Mouse (Mus musculus): ENCODE measurements around the gene Slc39a3.

Gene Slc39a3

GRCm38 (mm10) chr10:81041458-81042175 is 4.4 kb upstream of the Slc39a3 start:
- DNase-seq, result peak; percentile 80

- peak; percentile 22 for DNase-seq
These were observed 975 bp downstream of the Slc39a3 start for GRCm38 (mm10) chr10:81036251-81036650.

GRCm38 (mm10) chr10:81033586-81033985 is 3.6 kb downstream of the Slc39a3 start:
- DNase-seq, result no peak

- no peak for DNase-seq
These were observed 8.2 kb downstream of the Slc39a3 start for GRCm38 (mm10) chr10:81029031-81029430.

GRCm38 (mm10) chr10:81028219-81028618 is 9.0 kb downstream of the Slc39a3 start:
- DNase-seq, result no peak

- no peak for DNase-seq
These were observed 9.9 kb downstream of the Slc39a3 start for GRCm38 (mm10) chr10:81027331-81027730.

- no peak for DNase-seq
These were observed 10.4 kb downstream of the Slc39a3 start for GRCm38 (mm10) chr10:81026857-81027256.

- DNase-seq, result no peak
These were observed 11.5 kb downstream of the Slc39a3 start, which contains the start of gene Diras1 for GRCm38 (mm10) chr10:81025639-81026275. TSS of gene Diras1 (minus strand) at chr10:81025662.

- no peak for DNase-seq
These were observed 12.1 kb downstream of the Slc39a3 start for GRCm38 (mm10) chr10:81025047-81025621.

- DNase-seq, result no peak
These were observed 12.8 kb downstream of the Slc39a3 start for GRCm38 (mm10) chr10:81024346-81024937.

GRCm38 (mm10) chr10:81022744-81023143 is 14.5 kb downstream of the Slc39a3 start:
- no peak for DNase-seq

GRCm38 (mm10) chr10:81021547-81022110 is 15.6 kb downstream of the Slc39a3 start:
- DNase-seq, result no peak

- no peak for DNase-seq
These were observed 17.0 kb downstream of the Slc39a3 start for GRCm38 (mm10) chr10:81020207-81020606.

GRCm38 (mm10) chr10:81019687-81020086 is 17.5 kb downstream of the Slc39a3 start:
- DNase-seq, result no peak

GRCm38 (mm10) chr10:81018326-81018725 is 18.9 kb downstream of the Slc39a3 start:
- DNase-seq, result peak; percentile 30

GRCm38 (mm10) chr10:81016645-81017044 is 20.6 kb downstream of the Slc39a3 start:
- peak; percentile 77 for DNase-seq

GRCm38 (mm10) chr10:81015666-81016065 is 21.6 kb downstream of the Slc39a3 start:
- no peak for DNase-seq

- DNase-seq, result peak; percentile 92
These were observed 22.5 kb downstream of the Slc39a3 start, which contains the start of gene Gng7 for GRCm38 (mm10) chr10:81014393-81015384. TSS of gene Gng7 (minus strand) at chr10:81014945.

- no peak for DNase-seq
These were observed 26.4 kb downstream of the Slc39a3 start for GRCm38 (mm10) chr10:81010851-81011250.

- DNase-seq, result no peak
These were observed 30.0 kb downstream of the Slc39a3 start for GRCm38 (mm10) chr10:81007240-81007639.

GRCm38 (mm10) chr10:81006005-81006677 is 31.1 kb downstream of the Slc39a3 start:
- DNase-seq, result no peak

Data from lung, postnatal 14 days (tissue).